Mouse (Mus musculus) T-helper 2 cell (primary cell): ENCODE measurements around the gene Tmsb15b1.
"Not testable (repeated sequence)": the region's sequence is repeated elsewhere in the genome, so short reads cannot be mapped to it uniquely, and the experiment has no call there.

Source experiments
- in situ Hi-C: fragments of 300-600 bp; cut with MboI, MseI; formaldehyde crosslinking; loops from one replicate; pipeline ENCODE4 v1.15.1; 2025; ENCODE audit warnings: high pct_unique_total_duplicates

Gene Tmsb15b1

GRCm38 (mm10) chrX:136976424-136977084, at the start of gene Tmsb15b1, which contains the start of gene Tmsb15l:
Gene Tmsb15b1 (minus strand): TSS chrX:136976874.
Gene Tmsb15l (minus strand): TSS chrX:136976869.
- in situ Hi-C loops: no loop called here

GRCm38 (mm10) chrX:137019310-137019709, 42.6 kb upstream of the Tmsb15b1 start:
- in situ Hi-C loops: loop anchor here (25.0 kb wide), 1 partner anchor 257 kb away; no protein-coding TSS in a partner anchor

- in situ Hi-C loops: loop anchor here (25.0 kb wide), 1 partner anchor 255 kb away; no protein-coding TSS in a partner anchor
Measured at GRCm38 (mm10) chrX:137017668-137018067, 41.0 kb upstream of the Tmsb15b1 start.

DNA sequence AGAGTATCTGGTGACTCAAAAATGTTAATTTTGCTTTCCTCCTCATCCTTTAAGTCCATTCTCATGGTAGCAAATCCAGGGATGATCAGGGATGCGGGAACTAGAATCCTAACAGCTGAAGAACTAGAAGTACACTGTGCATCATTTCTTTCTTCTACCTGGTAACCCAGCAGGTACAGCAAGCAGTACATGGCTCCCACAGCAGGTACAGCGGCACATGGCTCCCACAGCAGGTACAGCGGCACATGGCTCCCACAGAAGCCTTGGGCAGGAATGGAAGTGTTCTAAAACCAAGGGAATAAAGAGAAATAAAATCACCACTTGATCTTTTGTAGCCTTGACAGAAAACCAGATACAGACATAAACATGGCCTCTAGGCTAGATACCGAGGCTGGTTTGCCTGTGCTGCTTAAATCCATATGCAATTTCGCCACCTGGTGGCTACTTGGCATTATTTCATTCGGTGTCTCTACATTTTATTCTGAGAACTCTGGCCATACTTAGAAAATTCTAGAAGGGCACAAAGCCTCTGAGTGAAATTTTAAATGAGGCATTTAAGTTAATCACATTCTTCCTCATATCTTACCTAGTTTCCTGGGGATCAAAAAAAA, 38.5 kb upstream of the Tmsb15b1 start:
- in situ Hi-C loops: loop anchor here (25.0 kb wide), 1 partner anchor 253 kb away; no protein-coding TSS in a partner anchor

DNA sequence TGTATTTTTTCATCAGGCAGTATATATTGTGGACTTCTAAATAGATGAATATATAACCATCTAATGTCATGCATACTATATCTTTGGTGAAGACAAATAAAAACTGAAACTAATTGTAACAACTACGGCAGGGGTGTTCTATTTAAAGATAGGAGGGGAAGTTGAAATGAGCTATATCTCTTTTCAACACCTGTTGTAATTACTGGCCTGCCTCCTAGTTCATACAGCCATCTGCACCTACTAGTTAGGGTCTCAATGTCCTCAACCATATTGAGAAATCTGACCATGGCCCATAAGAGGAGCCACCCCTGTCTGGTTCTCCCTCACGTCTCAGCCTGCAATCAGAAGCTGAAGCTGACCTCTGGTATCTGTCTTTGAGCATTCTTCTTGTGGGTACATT, 19.6 kb upstream of the Tmsb15b1 start:
- in situ Hi-C loops: no loop called here

DNA sequence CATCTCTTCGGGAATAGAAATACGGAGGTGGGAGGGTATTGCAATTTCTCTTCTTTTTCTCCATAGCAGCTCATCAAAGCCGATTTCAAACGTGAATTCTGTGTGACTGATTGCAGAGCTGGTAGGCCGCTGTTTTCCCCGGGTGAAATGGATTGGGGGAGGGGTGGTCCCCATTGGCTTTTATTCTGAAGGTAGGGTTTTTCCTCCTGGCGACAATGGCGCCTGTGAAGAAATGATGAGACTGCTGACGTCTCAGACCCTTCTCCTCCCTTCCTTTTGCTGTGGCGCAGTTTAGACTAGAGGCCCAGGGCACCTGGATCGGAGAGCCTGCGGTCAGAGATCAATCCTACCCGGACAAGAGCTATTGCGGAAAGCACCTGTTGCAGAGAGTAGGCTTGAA, 17.0 kb upstream of the Tmsb15b1 start:
- in situ Hi-C loops: no loop called here

DNA sequence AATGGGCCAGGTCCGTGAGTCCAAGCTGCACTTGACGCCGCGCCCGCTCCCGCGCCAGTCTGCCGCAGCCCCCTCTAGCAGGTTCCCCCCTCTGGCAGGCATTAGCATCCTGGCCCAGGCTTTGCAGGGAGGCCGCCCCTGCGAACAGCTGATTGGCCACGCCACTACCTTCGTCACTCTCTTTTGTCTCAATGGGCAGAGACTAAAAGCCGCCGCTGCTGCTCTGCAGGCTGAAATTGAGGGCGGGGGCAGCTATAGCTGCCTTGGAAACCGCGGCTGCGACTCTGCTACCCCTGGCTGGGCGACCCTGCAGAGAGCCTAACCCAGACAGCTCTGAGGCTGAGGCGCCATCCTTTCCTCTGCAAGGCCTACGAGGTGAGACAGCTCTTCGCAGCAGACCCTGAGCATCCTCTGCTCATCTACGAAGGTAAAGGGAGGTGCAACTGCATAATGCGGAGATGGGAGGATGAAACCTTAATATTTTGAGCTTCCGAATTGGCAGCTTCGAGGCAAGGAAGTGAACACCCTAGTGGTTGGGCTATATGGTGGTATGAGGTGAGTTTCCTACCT, 16.4 kb upstream of the Tmsb15b1 start, which contains the start of gene Zcchc18:
Gene Zcchc18 (plus strand): TSS at position 178 of the 570 bp plus-strand sequence.
- in situ Hi-C loops: no loop called here

DNA sequence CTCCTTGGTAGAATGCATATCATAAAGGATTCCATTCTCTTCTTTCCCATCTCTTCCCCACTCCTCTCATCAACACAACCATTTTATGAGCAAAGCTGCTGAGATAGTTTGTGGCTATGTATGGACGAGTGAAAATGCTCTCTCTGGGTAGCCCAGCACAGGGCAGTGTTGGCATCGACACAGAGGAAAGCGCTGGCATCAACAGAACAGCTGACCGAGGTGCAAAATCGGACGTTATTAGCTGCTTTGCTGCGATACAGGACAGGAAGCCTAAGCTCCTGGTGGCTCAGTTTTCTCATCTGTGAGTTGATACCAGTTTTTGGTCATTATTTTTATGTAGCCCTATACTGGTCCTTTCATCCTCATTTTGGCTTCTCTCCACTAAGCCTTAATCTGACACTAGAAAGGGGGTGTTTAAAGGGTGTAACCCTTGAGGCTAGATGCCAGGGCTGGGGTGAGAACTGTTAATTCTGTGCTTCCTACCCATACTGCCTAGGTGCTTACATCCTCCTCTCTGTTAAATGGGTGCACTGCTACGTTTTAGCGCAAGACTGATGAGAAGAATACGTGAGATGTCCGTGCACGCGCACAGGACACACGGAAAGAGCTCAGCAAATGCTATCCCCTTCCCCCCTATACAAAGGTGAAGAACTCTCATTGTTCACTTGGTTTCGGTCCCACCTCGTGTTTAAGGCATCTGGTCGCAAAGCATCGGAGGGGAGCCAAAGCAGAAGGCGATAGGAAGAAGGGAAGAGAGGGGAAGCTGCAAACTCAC, 15.7 kb upstream of the Tmsb15b1 start:
- in situ Hi-C loops: no loop called here

GRCm38 (mm10) chrX:136991274-136991673, 14.6 kb upstream of the Tmsb15b1 start:
- in situ Hi-C loops: no loop called here

GRCm38 (mm10) chrX:136986039-136986438, 9.4 kb upstream of the Tmsb15b1 start:
- in situ Hi-C loops: no loop called here

DNA sequence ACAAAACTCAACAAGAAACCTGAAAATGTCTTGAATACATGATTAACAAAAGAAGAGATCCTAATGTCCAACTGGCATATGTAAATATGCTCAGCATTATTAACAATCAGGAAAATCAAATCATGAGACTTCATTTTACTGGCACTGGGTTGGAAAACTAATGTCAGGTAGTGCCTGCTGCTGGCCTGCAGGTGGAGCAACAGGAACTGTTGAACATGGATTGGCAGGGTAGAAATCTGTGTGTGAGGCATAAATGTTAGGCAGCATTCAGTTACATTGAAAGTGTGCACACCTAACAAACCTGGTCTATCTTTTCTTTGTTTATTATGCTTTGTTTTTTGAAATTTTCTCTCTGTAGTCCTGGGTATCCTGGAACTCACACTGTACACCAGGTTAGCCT, 1.9 kb upstream of the Tmsb15b1 start:
- in situ Hi-C loops: no loop called here

DNA sequence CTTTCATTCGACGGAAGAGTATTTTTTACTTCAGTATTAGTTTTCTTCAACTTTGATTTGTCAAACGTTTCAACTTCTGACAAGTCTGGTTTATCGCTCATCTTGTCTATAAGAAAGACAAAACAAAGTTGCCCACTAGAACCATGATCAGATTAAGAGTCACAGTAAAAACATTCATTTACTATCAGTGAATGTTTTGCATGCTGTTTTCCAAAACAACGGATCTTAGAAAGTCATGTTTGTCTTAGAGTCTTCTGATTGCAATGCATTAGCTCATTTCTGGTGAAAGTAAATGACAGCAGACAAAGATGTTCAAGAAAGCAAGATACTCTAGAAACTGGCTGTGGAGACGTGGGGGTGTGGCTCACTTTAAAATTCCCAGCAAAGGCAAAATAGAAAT, 1.3 kb downstream of the Tmsb15b1 start, which contains the start of gene Tmsb15b2:
Gene Tmsb15b2 (minus strand): TSS at position 101 of the 400 bp plus-strand sequence.
- in situ Hi-C loops: not testable (repeated sequence)

DNA sequence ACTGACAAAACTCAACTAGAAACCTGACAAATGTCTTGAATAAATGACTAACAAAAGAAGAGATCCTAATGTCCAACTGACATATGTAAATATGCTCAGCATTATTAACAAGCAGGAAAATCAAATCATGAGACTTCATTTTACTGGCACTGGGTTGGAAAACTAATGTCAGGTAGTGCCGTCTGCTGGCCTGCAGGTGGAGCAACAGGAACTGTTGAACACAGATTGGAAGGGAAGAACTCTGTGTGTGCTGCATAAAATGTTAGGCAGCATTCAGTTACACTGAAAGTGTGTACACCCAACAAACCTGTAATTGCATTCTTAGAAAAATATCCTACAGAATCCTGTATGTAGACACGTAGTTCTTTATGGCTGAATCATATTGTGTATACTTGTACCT, 17.0 kb downstream of the Tmsb15b1 start:
- in situ Hi-C loops: no loop called here

- in situ Hi-C loops: not testable (repeated sequence)
Measured at GRCm38 (mm10) chrX:136958300-136958699, 18.4 kb downstream of the Tmsb15b1 start.

DNA sequence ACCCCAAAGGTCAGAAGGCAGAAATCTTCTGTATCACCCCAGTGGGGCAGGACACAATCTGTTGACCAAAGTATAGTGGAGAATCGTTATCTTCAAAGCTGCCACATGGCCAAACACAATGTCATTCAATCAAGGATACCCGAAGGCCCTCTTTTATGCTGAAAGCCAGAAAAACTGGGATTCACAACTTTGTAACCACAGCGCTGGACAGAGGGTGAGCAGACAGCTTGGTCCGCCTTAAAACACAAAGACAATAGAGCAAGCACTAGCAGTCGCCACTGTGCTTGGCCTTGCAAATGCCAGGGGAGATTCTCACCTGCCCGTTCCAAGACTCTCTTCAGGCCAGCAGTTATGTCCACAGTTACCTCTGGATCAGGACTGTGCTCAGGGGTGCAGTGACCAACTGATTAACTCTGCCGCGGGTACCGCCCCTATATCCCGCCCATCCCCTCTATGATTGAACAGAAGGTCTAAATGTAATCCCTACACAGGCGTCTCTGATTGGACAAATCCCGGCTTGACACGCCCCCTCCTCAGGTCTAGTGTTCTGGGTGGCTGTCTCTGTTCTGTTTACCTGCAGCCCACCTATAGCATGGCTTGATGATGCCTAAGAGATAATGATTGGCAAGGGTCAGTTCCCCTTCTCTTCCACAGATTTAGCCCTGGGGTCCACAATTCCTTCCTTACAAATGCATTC, 18.9 kb downstream of the Tmsb15b1 start:
- in situ Hi-C loops: not testable (repeated sequence)

- in situ Hi-C loops: no loop called here
Measured at GRCm38 (mm10) chrX:136937985-136938384, 38.7 kb downstream of the Tmsb15b1 start.

DNA sequence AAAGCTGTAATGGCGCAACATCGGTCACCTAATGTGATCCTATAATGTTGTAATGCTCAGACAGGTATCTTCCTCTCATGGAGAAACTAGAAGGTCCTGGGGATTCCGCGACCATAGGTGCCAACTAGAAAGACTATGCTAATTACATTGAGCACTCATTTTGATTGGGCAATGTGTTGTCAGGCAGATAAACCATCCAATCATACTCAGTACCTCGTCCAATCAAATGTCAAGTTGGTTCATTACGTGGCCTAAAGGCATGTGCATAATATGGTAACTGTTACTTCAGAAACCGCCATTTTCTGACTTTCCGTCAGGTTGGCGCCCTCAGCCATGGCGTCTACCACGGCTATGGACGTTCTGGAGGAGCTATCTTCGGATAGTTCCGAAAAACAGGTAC, 49.6 kb downstream of the Tmsb15b1 start, which contains the start of gene H2bfm:
Gene H2bfm (plus strand): TSS at position 295 of the 400 bp plus-strand sequence.
- in situ Hi-C loops: no loop called here

DNA sequence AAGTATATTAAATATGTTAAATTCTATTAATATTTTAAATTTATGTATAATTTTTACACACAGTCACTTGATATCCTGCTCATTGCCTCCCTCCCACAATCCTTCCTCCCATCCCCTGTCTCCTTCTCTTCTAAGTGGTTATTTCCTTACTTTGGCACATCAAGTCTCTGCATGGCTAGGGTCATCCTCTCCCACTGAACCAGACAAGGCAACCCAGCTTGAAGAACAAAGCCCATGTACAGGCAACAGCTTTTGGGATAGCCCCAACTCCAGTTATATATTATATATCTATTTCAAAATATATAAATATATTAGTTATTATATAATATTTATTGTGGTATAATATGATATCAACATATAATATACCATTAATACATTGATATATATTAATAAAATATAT, 50.8 kb downstream of the Tmsb15b1 start:
- in situ Hi-C loops: no loop called here
